Mouse (Mus musculus) bone marrow, adult 2 months (tissue): ENCODE results near the gene Fars2.

Experiments
- CTCF ChIP-seq: fragments of 200-500 bp; IDR thresholded peaks from 2 replicates; pipeline ENCODE4 v1.5.1; 2011; ENCODE audit warnings: low read length, control low read depth; ENCODE audit not compliant: control insufficient read depth, insufficient read depth
- POLR2A ChIP-seq: fragments of 200-500 bp; IDR thresholded peaks from 2 replicates; pipeline ENCODE4 v1.6.1; 2011; ENCODE audit warnings: low read depth, mild to moderate bottlenecking, control low read depth, low read length, borderline replicate concordance; ENCODE audit not compliant: control insufficient read depth

DNA sequence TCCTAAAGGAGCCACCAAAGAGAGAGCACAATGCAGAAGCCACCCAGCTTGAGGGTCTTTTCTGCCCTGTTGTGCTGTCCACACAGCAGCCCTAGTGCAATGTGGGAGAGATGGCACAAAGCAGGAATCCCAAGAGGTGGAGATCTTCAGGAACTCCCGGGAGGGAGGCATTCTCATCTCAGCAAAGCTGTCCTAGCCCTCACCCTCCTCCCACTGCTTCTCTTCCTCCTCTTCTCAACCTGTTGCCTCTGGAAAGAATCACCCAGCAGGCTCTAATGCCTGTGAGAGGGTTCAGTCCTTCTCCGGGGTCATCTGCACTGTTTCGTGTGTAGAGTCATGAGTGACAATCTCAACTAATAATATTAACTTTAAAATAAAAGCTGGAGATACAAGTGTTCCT, 386.3 kb downstream of the Fars2 start:
- TF ChIP-seq POLR2A (no peak), CTCF (no peak)
